Mouse (Mus musculus): Measurements from ENCODE around the gene Phlda3.

Phlda3 gene

GRCm38 (mm10) chr1:135793370-135794215, 27.7 kb downstream of the Phlda3 start:
- peak; percentile 51 for DNase-seq (ENCODE audit: low spot score)

GRCm38 (mm10) chr1:135794216-135795134, 28.6 kb downstream of the Phlda3 start:
- DNase-seq (ENCODE audit: low spot score), result no peak

DNA sequence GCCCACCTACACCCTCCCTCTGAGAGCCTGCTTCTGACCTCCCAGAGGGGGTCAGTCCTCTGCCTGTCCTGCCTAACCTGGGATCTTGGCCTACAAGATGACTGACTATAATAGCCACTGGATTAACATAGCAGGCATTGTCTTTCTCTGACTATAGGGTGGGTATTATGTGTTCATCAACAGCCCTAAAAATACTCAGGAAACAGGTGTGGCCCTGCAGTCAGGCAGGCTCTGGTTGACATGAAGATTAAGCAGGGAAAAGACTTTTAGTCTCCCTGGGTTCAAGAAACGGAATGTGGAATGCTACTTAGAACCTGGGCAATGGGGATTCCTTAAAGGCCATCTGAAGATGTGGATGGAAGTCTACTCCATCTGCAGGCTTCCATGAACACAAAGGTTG, 32.6 kb downstream of the Phlda3 start:
- DNase-seq (ENCODE audit: low spot score), result no peak

GRCm38 (mm10) chr1:135799109-135799627, 33.2 kb downstream of the Phlda3 start:
- DNase-seq (ENCODE audit: low spot score), result no peak

GRCm38 (mm10) chr1:135800192-135800950, 34.5 kb downstream of the Phlda3 start:
- DNase-seq (ENCODE audit: low spot score), result no peak

DNA sequence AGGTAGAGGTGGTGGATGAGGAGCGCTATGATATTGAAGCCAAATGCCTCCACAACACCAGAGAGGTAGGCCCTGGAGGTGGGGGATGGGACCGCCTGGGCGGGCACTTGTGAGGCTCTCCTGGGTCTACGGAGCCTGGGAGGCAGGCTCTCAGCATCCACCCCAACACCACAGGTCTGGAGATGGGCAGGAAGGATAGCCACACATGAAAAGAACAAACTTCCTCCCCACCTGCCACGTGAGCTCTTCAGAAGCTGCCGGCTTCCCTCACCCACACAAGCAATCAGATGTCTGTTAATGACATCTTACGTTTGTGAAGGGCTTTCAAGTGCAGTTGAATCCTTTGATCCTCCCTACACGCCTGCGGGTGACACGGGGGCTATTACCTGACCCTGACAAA, 41.6 kb downstream of the Phlda3 start:
- DNase-seq (ENCODE audit: low spot score), result no peak

GRCm38 (mm10) chr1:135810180-135810579, 44.3 kb downstream of the Phlda3 start:
- no peak for DNase-seq (ENCODE audit: low spot score)

DNA sequence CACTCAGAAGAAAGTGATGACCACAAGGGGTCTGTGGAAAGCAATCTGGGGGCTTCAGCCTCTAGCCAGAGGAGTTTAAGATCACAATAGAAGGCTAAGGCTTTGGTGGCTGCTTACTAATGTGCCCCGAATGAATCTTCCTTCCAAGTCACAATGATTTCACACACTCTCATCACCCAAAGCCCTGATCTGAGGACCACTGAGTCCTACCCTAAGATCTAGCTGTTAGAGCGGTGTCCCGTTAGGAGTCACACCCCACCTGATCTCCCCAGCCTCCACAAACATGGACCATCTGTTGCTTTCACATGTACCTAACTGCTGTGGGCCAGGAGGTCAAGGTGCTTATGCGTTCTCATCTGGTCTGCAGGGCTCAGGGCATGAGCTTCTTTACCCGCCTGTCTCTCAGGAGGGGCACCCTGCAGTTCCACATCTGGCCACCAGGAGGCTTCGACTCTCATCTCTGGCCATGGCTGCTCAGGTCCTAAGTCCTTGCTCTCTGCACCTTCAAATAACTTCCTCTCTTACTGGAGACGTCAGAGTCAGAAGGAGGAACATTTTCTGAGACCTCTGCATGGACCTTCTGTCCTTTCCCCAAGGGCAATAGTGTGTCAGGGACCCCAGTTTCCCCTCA, 45.2 kb downstream of the Phlda3 start:
- DNase-seq (ENCODE audit: low spot score), result peak; percentile 84

- no peak for DNase-seq (ENCODE audit: low spot score)
Measured at GRCm38 (mm10) chr1:135812205-135812604, 46.3 kb downstream of the Phlda3 start.

GRCm38 (mm10) chr1:135812618-135813017, 46.7 kb downstream of the Phlda3 start:
- no peak for DNase-seq (ENCODE audit: low spot score)

- no peak for DNase-seq (ENCODE audit: low spot score)
Measured at GRCm38 (mm10) chr1:135813071-135813470, 47.2 kb downstream of the Phlda3 start.

- DNase-seq (ENCODE audit: low spot score), result no peak
Measured at GRCm38 (mm10) chr1:135813687-135814395, 47.9 kb downstream of the Phlda3 start.

DNA sequence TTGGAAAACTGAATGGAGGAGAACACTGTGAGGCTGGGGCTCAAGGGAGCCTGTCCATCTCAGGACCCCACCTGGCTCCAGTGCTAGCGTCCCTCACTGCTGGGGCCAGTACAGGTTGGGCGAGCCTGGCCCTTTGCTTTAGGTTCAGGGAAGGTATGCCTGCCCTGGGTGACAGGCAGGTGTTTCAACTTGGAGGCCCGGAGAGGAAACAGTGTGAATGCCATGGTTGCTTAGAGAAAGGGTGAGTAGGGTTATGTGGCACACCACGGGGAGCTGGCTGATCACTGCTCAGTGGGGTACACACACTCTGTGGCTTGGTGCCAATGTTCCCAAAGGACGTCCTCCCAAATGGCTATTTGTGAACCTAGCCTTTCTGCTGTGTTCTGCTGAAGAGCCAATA, 48.6 kb downstream of the Phlda3 start:
- no peak for DNase-seq (ENCODE audit: low spot score)

GRCm38 (mm10) chr1:135817595-135817994, 51.7 kb downstream of the Phlda3 start:
- DNase-seq (ENCODE audit: low spot score), result no peak

- DNase-seq (ENCODE audit: low spot score), result peak; percentile 64
Measured at GRCm38 (mm10) chr1:135818481-135819086, 52.7 kb downstream of the Phlda3 start, which contains the start of gene Lad1. Lad1 (plus strand) TSS chr1:135818598.
